Mouse (Mus musculus): ENCODE data around the gene Fgl2.

Gene Fgl2

DNA sequence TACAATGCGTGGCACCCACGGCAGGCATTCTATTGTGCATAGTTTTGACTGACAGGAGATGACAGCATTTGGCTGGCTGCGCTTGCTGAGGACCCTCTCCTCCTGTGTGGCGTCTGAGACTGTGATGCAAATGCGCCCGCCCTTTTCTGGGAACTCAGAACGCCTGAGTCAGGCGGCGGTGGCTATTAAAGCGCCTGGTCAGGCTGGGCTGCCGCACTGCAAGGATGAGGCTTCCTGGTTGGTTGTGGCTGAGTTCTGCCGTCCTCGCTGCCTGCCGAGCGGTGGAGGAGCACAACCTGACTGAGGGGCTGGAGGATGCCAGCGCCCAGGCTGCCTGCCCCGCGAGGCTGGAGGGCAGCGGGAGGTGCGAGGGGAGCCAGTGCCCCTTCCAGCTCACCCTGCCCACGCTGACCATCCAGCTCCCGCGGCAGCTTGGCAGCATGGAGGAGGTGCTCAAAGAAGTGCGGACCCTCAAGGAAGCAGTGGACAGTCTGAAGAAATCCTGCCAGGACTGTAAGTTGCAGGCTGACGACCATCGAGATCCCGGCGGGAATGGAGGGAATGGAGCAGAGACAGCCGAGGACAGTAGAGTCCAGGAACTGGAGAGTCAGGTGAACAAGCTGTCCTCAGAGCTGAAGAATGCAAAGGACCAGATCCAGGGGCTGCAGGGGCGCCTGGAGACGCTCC is at the start of gene Fgl2:
Gene Fgl2, plus strand, starts transcription at position 150 of the 687 bp plus-strand sequence.
- TF ChIP-seq GATA4 (IDR thresholded peaks at IDR 0.05; ENCODE audit: insufficient replicate concordance, low read length) = no peak

DNA sequence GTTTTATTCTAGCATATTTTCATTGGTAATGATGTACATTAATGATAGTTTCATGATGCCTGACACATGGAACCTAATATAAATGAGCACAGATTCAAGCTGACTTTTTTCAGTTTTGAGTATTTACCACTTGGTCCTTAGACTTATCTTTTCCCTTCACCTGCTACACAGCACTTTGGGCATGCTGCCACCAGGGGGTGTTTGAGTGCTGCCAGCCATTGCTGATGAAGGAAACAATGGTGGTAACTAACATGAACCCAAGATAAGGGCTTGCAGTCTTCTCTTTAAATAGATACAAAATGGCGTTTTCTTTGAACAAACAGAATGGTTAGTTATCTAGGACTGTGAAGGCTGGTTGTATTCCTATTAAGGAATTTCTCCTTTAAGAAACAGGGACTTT is 45.9 kb upstream of the Fgl2 start:
- TF ChIP-seq GATA4 (IDR thresholded peaks at IDR 0.05; ENCODE audit: insufficient replicate concordance, low read length) = no peak

DNA sequence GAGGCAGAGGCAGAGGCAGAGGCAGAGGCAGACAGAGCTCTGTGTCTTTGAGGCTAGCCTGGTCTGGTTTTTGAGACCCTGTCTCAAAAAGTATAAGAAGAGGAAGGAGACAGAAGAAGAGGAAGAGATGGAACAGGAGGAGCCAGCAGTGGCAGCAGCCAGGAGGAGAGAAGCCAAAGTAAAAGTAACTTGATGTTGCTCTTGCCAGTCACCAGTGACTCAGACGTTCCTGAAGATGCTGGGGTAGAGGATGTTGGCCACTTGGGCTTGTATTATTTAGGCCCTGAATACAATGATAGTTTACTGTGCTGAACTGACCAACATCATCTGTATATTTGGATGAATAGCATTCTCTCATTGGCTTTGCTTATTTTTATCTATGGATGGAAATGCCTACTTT is 43.9 kb upstream of the Fgl2 start:
- no peak for TF ChIP-seq GATA4 (IDR thresholded peaks at IDR 0.05; ENCODE audit: insufficient replicate concordance, low read length)

DNA sequence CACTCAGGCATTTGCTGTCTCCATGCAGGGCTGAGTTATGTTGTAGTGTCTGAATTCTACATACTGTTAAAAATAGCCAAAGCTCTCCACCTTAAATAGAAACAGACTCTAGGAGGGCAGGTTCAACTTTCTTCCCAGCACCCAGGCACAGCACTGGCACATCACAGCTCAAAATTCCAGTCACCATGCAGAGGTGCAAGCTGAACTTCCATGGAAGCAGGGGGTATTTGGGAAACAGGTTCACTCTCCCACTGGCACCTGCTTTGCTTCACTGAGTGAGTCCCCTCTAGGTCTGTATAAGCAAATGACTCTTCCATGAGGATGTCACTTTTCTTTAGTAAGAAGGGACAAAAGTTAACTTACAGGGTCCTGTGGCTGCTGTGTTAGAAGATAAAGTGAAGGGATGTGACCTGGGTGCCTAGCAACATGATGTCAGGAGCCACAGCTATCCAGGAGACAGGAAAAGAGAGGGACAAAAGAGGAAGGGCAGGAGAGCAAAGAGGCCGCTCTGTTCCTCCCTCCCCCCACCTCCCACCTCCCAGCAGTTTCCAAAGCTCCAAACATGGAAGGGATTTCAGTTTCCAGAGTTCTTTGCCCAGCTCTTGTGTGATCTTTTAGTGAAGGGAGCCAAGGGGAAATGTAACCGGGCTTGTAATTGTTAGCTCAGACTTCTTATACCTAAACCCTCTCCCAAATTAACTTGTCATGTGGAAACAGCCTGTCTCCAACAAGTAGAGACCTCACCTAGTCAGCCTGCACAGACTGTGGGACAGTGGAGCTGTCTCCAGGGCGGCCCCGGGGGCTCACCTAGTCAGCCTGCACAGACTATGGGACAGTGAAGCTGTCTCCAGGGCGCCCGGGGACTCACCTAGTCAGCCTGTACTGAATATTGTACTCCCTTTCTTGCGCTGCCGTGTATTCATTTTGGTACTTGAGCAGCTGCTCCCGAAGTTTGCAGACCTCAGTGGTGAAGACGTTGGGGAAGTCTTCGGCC is 42.5 kb upstream of the Fgl2 start:
- TF ChIP-seq GATA4 (IDR thresholded peaks at IDR 0.05; ENCODE audit: insufficient replicate concordance, low read length) = no peak

DNA sequence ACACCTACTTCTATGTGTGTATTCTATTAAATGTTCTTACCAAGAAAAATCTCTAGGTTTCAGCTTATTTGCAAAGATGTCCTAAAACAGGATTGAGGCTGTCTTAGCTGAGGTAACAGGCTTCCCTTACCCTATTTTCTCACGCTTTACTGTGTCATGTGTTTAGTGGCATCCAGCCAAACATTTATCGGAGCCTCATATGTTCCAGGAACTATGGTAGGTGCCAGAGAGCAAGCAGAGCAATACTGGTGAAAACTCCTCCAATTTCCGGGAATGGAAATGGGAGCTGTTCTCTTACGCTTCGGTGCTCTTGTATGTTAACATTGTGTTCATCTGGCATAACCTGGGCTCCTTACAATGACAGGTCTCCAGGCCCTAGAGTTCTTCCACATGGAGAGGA is 40.8 kb upstream of the Fgl2 start:
- no peak for TF ChIP-seq GATA4 (IDR thresholded peaks at IDR 0.05; ENCODE audit: insufficient replicate concordance, low read length)

DNA sequence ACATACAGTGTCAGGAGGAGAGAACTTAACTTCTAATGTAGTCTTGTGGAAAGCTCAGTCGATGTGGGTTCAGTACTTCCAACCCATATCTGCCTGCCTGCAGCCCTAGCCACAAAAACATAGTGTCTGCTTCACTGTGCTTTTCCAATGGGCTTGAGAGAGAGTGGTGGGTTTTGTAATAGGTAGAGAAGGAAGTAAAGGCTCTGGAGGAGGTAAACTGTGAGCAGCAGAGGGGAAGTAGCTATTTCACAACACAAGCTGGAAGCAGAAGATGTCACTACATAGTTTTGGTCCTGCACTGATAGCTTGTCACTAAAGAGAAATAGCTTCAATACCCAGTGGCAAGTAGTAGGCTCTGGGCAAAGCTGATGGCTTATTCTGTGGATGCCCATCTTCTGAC is 40.3 kb upstream of the Fgl2 start:
- no peak for TF ChIP-seq GATA4 (IDR thresholded peaks at IDR 0.05; ENCODE audit: insufficient replicate concordance, low read length)

DNA sequence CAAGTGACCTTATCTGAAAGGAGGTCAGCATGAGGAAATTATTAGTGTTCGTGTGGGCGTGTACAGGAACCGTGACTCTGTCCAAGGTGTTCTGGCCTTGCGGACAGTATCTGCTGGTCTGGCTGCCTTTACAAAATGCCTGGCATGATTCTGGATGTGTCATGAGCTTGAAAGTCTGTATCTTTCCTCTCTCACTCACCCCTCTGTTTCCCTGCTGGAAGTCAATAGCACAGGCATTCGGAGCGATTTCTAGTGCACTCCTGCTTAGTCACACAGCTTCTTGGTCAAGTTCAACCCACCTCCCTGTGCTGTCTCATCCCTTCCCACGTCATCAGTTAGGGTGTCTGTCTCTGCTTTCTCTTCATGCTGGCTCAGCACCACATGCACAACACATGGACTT is 24.1 kb upstream of the Fgl2 start:
- TF ChIP-seq GATA4 (IDR thresholded peaks at IDR 0.05; ENCODE audit: insufficient replicate concordance, low read length) = no peak

DNA sequence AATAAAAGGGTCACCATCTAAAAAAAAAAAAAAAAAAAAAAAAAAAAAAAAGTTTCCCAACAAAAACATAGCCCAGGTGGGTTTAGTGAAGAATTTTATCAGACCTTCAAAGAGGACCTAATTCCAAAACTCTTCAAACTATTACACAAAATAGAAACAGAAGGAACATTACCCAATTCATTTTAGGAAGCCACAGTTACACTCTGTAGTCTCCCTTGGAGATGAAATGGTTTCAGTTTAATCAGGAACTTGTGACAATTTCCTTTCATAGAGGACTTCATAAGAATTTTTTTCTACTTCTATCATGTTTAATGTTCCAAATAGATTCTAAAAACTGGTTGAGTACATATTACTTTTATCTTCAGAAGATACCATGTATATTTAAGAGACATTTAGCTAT is 20.8 kb upstream of the Fgl2 start:
- TF ChIP-seq GATA4 (IDR thresholded peaks at IDR 0.05; ENCODE audit: insufficient replicate concordance, low read length) = no peak

DNA sequence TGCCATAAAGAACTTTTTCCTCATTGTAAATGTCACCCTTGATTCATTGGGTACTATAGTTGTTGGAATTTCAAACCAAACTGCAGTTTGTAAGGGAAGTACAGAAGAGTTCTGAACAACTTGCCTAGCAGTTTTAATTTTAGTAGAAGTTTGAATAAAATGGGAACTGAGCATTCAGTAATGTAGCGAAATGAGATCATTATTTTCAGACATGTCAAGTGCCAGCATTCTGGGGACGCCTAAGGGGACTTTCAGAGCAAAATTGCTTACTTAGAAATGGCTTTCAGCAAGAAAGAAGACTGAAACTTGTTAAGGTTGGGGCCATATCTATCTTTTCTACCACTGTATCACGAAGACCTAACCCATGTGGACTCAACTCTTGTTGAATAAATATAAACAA is 13.8 kb upstream of the Fgl2 start:
- no peak for TF ChIP-seq GATA4 (IDR thresholded peaks at IDR 0.05; ENCODE audit: insufficient replicate concordance, low read length)

DNA sequence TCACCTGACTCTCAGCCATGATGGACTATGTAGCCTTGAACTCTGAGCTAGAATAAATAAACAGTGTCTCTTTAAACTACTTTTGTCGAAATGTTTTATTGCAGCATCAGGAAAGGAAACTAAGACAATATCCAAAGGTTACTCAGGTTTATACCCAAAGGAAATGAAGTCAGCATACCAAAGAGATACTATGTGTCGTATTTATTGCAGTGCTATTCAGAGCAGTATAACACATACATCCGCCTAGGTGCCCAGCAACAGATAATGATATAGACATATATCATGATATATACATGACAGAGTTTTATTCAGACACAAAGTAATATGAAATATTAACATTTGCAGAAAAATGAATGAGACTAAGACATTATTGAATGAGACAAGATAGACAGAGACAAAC is 9.1 kb upstream of the Fgl2 start:
- TF ChIP-seq GATA4 (IDR thresholded peaks at IDR 0.05; ENCODE audit: insufficient replicate concordance, low read length) = no peak

DNA sequence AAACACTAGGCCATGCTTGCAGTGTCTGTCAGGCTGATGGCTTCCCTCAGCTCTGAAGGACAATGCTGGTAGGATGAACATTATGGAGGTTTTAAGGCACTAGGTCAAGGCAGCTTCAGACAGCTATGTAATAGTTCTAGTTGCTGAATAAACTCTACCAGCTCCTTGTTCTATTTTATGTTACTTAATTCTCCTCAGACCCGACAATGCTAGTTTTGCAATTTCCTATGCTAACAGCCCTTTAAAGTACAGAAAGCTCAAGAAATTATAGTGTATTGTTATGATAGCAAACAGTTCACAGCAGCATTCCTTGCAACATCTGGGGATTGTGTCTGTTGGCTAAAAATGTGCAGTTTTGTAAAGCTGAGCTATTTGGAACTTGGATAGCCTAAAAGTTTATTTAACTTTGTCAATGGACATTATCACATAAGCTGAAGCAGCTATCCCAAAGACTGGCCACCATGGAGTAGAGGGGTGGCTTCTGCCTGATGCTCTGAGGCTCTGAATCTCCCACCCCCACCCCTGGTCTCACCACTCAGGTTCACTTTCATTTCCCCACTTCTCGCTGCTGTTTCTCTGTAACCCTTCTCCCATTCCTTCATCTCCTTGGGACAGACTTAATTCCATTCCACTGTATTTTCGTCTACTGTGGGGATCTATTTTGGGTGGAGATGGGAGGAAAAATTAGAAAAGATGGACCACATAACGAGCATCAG is 5.9 kb upstream of the Fgl2 start:
- TF ChIP-seq GATA4 (IDR thresholded peaks at IDR 0.05; ENCODE audit: insufficient replicate concordance, low read length) = no peak

DNA sequence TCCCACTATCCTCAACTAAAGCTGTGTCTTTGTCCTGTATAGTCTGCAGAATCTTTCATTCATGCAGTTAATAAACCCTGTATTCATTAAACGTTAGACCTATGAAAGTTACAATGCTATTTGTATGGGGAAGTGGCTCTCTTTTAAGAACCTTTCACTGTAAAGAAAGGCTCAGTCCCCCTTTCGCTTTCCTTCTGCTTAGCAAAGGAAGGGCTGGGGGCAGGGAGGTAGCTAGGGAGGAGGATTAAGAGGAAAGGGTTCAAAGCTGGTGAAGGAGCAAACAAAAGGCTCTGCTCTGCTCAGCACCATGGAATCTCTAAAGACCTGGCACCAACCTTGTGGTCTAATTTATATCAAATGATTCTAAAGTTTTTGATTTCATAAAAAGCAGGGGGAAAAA is 4.9 kb upstream of the Fgl2 start:
- no peak for TF ChIP-seq GATA4 (IDR thresholded peaks at IDR 0.05; ENCODE audit: insufficient replicate concordance, low read length)

DNA sequence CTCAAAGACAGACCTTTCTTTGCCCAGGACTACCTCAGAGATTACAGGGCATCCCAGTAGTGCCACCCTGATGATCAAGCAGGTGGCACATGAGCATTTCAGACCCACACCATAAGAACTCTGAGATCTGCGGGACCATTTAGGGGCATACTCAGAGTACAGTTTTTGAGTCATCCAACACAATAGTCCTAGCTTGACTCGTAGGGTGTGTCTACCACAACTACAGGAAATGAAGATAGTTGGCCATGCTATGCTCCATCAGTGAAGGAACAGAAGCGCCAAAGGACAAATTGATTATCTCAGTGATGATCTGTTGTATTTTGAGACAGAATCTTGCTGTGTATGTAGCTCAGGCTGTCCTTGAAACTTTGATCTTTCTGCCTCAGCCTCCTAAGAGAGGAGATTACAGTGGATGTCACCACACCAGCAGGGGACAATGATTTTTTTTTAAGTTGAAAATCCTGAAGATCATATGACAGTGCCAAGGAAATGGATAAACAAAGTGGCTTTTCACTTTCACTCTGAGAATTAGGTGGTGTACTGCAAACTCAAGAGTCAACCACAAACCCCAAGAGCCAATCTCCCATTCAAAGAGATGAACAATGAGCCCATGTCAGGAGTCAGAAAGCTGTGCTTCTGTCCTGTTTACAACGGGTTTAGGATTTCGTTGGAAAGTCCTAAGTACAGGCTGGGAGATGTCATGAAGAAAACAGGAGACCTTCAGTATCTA is 2.1 kb upstream of the Fgl2 start:
- TF ChIP-seq GATA4 (IDR thresholded peaks at IDR 0.05; ENCODE audit: insufficient replicate concordance, low read length) = no peak

DNA sequence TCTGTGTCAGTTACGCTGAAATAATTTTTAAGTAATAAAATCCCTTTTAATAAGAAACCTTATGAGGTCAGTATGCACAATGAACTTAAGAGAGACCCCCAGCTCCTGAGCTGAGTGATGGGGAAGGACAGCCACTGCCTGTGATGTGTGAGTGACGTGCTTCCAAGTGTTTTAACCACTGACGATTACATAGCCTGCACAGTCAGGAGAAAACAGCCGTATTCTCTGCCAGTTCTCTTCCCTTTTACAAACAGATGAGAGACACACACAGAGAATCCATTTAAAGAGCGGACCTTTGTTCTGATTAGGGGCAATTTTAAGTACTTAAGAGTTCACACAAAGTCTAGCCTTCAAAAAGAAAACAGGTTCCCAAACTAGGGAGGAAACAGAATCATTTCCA is 522 bp upstream of the Fgl2 start:
- no peak for TF ChIP-seq GATA4 (IDR thresholded peaks at IDR 0.05; ENCODE audit: insufficient replicate concordance, low read length)

DNA sequence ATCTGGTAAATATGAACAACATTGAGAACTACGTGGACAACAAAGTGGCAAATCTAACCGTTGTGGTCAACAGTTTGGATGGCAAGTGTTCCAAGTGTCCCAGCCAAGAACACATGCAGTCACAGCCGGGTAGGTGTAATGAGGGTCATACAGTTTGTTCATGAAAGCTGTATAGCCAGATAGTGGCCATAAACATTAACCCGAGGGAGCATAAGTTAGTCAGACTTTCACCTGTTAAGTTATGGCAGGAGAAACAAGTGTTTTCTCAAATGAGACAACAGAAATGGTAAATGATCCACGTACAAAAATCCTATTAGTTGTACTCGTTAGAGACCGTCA is 707 bp downstream of the Fgl2 start:
- no peak for TF ChIP-seq GATA4 (IDR thresholded peaks at IDR 0.05; ENCODE audit: insufficient replicate concordance, low read length)

Data from liver, adult (tissue).